Mouse (Mus musculus): ENCODE data around the gene Specc1. TPM values are rescaled to one million over a fixed set of nuclear protein-coding genes. Genes with fewer than 3 reads are reported as not detected.
A peak's percentile ranks its signal among the peaks of the same experiment; 100 is the strongest.

The Specc1 gene
- polyA plus RNA-seq, 1 experiment from 2014 or later = 41.3 TPM

DNA sequence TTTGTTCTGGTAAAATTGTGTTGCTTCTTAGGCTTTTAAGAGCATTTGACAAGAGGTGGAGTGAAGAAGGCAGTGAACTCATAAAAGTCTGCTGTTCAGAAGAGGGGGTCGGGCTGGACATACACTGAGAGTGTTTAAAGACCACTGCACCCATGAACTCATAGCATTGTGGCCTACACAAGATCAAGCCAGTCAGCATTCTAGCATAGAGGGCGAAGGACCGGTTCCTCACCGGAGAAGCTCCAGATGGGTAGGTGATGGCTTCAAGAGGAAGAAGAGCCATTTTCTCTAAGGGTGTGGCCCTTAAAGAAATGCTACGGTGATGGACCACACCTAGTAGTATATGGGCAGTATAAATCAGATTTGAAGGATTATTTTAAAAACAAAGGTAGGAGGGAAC, 119.0 kb downstream of the Specc1 start:
- DNase-seq (no peak), ATAC-seq (ENCODE audit: low read depth) (no peak)
- Histone ChIP-seq H3K4me3 (replicated peaks) (no peak overlapping the region), H3K9ac (no peak overlapping the region), H3K27me3 (no peaks in the 10 kb centered on the region; the same call in 1 of the 2 replicates), H3K4me1 (replicated peaks) (peaks cover 36% of the 10 kb centered on the region), H3K9me3 (replicated peaks) (no peaks in the 10 kb centered on the region), H3K36me3 (peaks cover 2% of the 10 kb centered on the region; the same call in 1 of the 2 replicates), H3K27ac (no peak overlapping the region), H3K4me2 (no peak overlapping the region)
- 86% methylated on average over 5 of the region's 5 CpGs for WGBS (ENCODE audit: insufficient replicate concordance)

DNA sequence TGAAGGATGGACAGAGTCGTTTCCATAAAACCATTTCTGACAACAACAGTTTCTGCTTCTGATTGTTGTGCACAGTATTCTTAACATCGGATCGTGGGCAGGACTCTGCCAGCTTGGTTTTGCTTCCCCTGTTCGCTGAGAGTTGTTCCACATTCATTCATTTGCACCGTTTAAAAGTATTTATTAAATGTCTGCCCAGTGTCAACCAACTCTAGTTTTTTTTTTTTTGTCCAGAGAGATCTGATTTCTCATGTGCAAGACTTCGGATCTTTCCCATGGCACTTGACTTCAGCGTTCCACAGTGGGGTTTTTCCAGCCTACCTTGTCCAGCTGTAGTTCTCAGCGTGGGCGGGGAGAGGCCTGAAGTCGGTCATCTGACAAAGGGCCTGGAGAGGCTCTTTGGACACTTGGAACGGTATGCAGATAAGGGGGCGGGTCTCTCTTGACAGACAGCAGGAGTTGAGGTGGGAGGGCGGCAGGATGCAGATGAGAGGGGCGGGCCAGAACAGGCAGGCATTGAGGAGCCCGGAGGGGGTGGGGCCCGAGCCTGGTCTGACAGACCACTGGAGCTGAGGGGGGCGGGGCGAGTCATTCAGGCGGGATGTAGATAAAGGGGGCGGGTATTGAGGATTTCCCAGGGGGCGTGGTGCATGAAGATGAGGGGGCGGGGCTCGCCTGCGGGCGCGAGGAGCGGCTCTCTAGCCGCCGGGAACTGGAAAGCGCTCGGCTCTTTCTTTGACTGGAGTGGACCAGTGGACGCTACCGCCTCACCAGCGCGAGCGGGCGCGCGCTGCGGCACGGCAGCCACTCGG, 120.0 kb downstream of the Specc1 start:
- ATAC-seq (ENCODE audit: low read depth) (peak; percentile 96), DNase-seq (peak; percentile 96)
- peaks cover 36% of the 10 kb centered on the region for H3K4me1 ChIP-seq (replicated peaks)
- peak overlapping the region; percentile 100 for H3K4me2 ChIP-seq
- no peaks in the 10 kb centered on the region; the same call in 1 of the 2 replicates for H3K27me3 ChIP-seq
- H3K4me3 ChIP-seq (replicated peaks) = peak overlapping the region; percentile 78
- 6% methylated on average over 39 of the region's 42 CpGs for WGBS (ENCODE audit: insufficient replicate concordance)
- H3K9me3 ChIP-seq (replicated peaks) = no peaks in the 10 kb centered on the region
- H3K9ac ChIP-seq = peak overlapping the region; percentile 87
- H3K36me3 ChIP-seq = no peaks in the 10 kb centered on the region
- peak overlapping the region; percentile 85 for H3K27ac ChIP-seq

DNA sequence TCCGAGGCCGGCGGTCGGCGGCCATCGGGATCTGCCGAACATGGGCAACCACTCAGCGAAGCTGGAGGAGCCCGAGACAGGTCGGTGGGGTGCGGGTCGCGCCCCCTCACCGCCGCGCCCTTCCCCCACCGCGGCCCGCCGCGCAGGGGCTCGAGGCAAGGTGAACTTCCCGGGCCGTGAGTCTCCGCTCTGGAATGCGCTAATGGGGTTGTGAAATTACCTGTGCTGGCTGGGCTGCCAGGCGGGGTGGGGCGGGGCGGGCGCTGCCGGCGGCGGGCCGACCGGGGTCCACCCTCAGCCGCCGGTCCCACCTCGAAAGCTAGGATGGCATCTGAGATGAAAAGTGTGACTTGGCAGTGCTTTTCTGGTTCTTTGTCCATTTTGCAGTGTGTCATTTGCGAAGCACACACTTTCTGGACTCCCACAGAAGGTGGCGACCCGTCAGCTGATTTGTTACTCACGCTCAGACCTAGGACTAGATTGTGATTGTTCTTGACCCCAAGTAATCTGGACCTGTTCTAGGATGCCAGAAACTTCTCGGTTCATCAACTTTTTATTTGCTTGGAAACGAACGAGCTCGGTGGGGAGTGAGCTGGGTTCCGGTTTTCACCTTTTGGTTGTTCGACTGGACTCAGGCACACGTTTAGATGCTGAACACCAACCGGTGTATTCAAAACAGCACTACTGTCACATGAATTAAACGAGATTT, 120.7 kb downstream of the Specc1 start:
- peak overlapping the region; percentile 85 for H3K27ac ChIP-seq
- peak overlapping the region; percentile 78 for H3K4me3 ChIP-seq (replicated peaks)
- DNase-seq = no peak
- H3K9me3 ChIP-seq (replicated peaks) = no peaks in the 10 kb centered on the region
- peak overlapping the region; percentile 100 for H3K4me2 ChIP-seq
- peak overlapping the region; percentile 87 for H3K9ac ChIP-seq
- no peaks in the 10 kb centered on the region; the same call in 1 of the 2 replicates for H3K27me3 ChIP-seq
- ATAC-seq (ENCODE audit: low read depth) = peak; percentile 51
- H3K36me3 ChIP-seq = no peaks in the 10 kb centered on the region
- WGBS (ENCODE audit: insufficient replicate concordance) = 4% methylated on average over 50 of the region's 51 CpGs
- peaks cover 36% of the 10 kb centered on the region for H3K4me1 ChIP-seq (replicated peaks)

DNA sequence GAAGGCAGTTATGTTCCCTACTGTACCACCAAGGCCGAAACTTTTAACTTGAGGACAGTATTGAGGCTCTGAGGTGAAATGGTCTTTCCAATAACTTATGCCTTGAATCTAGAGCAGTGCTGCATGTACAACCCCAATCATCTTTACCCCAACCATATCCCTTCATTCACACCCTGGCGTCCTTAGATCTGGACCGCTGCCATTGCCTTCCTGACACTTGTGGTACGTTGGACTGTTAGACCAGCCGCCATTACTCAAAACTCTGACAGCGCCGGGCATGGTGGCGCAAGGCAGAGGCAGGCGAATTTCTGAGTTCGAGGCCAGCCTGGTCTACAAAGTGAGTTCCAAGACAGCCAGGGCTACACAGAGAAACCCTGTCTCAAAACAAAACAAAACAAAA, 121.8 kb downstream of the Specc1 start:
- DNase-seq (no peak), ATAC-seq (ENCODE audit: low read depth) (no peak)
- Histone ChIP-seq H3K4me2 (no peak overlapping the region), H3K4me3 (replicated peaks) (no peak overlapping the region), H3K4me1 (replicated peaks) (peaks cover 36% of the 10 kb centered on the region), H3K27me3 (no peaks in the 10 kb centered on the region; the same call in 1 of the 2 replicates), H3K27ac (no peak overlapping the region), H3K36me3 (no peaks in the 10 kb centered on the region), H3K9me3 (replicated peaks) (no peaks in the 10 kb centered on the region), H3K9ac (no peak overlapping the region)
- 93% methylated on average over 10 of the region's 10 CpGs for WGBS (ENCODE audit: insufficient replicate concordance)

DNA sequence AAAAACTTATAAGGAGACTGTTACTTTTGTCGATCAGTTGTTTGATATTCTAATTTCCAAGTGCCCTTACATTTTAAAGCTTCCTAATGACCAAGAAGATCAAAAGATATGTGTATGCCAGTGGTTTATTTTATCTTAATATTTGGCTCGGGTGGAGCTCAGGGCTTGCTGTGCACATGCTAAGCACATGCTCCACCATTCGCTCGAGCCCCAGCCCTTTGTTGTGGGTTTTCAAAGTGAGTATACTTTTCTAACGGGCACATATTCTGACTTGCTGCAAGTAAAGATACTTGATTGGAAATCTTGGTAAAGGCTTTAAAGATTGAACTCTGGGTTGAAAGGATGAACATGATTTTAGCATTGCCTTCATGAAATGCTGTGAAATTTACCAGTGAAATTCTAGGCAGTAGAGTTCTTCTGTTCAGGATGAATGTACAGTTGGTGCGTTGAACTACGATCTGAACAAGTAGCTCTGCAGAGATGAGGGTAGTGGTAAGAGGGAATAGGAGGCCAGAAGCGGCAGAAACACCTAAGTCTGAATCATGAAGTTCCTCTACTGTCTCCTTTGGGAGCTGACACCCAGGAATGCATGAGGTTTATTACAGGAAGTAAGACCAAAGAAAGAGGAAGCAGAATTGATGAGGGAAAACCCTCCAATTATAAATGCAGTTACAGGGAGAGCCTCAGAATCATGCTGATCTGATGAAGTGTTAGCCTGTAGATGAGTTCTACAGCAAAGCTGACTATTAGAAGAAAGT, 122.7 kb downstream of the Specc1 start:
- DNase-seq = no peak
- Histone ChIP-seq H3K4me3 (replicated peaks) (no peak overlapping the region), H3K27ac (no peak overlapping the region), H3K4me1 (replicated peaks) (peaks cover 36% of the 10 kb centered on the region), H3K9ac (no peak overlapping the region), H3K4me2 (no peak overlapping the region), H3K36me3 (no peaks in the 10 kb centered on the region), H3K9me3 (replicated peaks) (no peaks in the 10 kb centered on the region), H3K27me3 (no peaks in the 10 kb centered on the region; the same call in 1 of the 2 replicates)
- no peak for ATAC-seq (ENCODE audit: low read depth)
- 64% methylated on average over 8 of the region's 8 CpGs for WGBS (ENCODE audit: insufficient replicate concordance)

DNA sequence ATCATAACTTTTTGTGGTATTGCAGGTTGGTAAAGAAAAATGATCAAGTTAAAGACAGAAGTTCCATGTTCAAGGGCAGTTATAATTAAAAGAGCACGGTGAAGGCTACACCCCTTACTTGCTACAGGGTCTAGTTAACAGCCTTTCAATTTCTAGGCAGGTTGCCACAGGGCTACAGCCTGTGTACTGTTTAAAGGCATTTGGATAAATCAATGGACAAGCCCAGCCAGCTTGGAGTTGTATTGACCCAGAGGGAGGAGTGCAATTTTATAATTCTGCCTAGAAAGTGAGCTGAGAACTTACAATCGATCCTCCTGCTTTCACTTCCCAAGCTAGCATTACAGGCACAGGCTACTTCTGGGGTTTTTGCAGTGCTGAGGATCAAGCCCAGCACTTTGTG, 123.9 kb downstream of the Specc1 start:
- WGBS (ENCODE audit: insufficient replicate concordance) = 71% methylated on average over 2 of the region's 2 CpGs
- Histone ChIP-seq H3K4me1 (replicated peaks) (peaks cover 32% of the 10 kb centered on the region), H3K27me3 (no peaks in the 10 kb centered on the region; the same call in 1 of the 2 replicates), H3K9ac (no peak overlapping the region), H3K27ac (no peak overlapping the region), H3K4me3 (replicated peaks) (no peak overlapping the region), H3K36me3 (no peaks in the 10 kb centered on the region), H3K9me3 (replicated peaks) (no peaks in the 10 kb centered on the region), H3K4me2 (no peak overlapping the region)
- no peak for ATAC-seq (ENCODE audit: low read depth)
- no peak for DNase-seq

DNA sequence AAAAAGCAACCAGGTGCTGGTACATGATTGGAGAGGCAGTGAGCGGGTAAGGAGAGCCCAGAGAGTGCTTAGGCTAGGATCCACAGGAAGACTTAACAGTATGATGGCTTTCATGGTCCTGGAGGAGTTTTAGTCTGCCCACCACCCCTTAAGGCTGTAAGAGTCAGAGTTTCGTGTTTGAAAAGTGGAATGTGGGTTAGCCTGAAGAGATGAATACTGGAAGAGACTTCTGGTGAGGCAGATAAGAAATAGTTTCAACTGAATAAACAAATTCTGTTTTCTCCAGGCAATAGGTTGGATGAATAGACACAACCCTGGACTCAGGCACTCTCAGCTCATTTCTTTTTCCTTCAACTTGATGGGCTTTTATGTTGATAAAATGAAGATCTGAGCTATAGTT, 130.1 kb downstream of the Specc1 start:
- no peak overlapping the region for H3K4me3 ChIP-seq (replicated peaks)
- H3K9ac ChIP-seq = no peak overlapping the region
- no peaks in the 10 kb centered on the region for H3K27me3 ChIP-seq
- H3K36me3 ChIP-seq = peaks cover 4% of the 10 kb centered on the region
- H3K4me1 ChIP-seq (replicated peaks) = peaks cover 24% of the 10 kb centered on the region
- H3K9me3 ChIP-seq (replicated peaks) = no peaks in the 10 kb centered on the region
- ATAC-seq (ENCODE audit: low read depth) (no peak), DNase-seq (no peak)
- H3K27ac ChIP-seq = peak overlapping the region; percentile 36; the same call in 1 of the 2 replicates
- 41% methylated on average over 2 of the region's 2 CpGs for WGBS (ENCODE audit: insufficient replicate concordance)
- H3K4me2 ChIP-seq = no peak overlapping the region

DNA sequence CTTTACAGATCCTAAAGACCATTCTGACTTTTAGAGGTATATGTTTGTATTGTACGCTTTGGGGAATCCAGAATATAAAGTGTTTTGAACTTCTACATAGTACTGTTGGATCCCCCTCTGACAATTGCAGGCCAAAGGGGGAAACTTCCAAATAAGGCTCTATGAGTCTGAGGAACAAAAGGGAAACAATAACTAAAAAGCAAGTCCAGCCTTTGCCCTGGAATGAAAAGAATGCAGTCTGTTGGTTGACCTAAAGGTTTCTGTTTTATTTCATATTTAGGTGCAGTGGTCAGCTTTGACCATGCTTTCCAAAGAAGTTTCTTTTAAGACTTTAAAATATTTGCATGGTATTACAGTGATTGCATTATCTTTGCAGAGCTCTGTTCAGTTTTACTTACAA, 130.5 kb downstream of the Specc1 start:
- ATAC-seq (ENCODE audit: low read depth) (no peak), DNase-seq (no peak)
- H3K4me1 ChIP-seq (replicated peaks) = peaks cover 24% of the 10 kb centered on the region
- H3K9ac ChIP-seq = no peak overlapping the region
- no peak overlapping the region for H3K27ac ChIP-seq
- 83% methylated on average over 1 of the region's 1 CpGs for WGBS (ENCODE audit: insufficient replicate concordance)
- no peak overlapping the region for H3K4me3 ChIP-seq (replicated peaks)
- H3K36me3 ChIP-seq = peaks cover 4% of the 10 kb centered on the region
- H3K27me3 ChIP-seq = no peaks in the 10 kb centered on the region
- H3K4me2 ChIP-seq = no peak overlapping the region
- no peaks in the 10 kb centered on the region for H3K9me3 ChIP-seq (replicated peaks)

DNA sequence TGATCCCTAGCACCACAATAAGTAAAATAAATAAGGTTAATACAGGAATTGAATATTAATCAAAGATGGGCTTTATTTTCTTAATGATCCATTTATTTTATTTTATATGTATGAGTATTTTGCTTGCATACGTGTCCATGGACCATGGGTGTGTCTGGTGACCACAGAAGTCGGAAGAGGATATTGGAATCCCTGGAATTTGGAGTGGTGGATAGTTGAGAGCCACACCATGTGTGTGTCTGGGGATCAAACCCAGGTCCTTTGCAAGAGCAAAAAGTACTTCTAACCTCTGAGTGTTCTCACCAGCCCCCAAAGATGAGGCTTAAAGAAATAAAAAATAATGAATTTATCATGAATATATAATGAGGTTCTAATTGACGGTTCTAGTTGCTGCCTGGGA, 132.1 kb downstream of the Specc1 start:
- H3K27me3 ChIP-seq = no peaks in the 10 kb centered on the region
- H3K4me2 ChIP-seq = no peak overlapping the region
- peaks cover 24% of the 10 kb centered on the region for H3K4me1 ChIP-seq (replicated peaks)
- DNase-seq = no peak
- peaks cover 4% of the 10 kb centered on the region for H3K36me3 ChIP-seq
- no peak overlapping the region for H3K9ac ChIP-seq
- no peak overlapping the region for H3K4me3 ChIP-seq (replicated peaks)
- no peak overlapping the region for H3K27ac ChIP-seq
- no peak for ATAC-seq (ENCODE audit: low read depth)
- no peaks in the 10 kb centered on the region for H3K9me3 ChIP-seq (replicated peaks)
- 87% methylated on average over 3 of the region's 3 CpGs for WGBS (ENCODE audit: insufficient replicate concordance)

DNA sequence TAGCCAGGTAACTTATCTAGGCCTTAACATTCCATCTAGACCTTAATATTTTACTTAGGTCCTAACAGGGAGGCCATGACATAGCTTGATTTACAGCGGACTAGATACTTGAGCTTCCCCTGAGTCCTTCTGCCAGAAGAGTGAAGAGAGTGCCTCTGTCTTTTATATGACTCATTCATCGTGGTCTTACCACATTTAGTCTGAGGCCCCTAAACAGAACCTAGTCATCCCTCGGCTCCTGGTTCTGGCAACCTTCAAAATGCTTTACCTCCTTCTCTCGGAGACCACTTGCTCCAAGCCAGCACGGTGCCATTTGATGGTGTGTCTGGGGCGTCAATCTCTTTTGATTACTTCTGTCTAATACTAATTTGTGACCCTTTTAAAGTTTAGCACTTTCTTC, 133.8 kb downstream of the Specc1 start:
- Histone ChIP-seq H3K4me1 (replicated peaks) (peaks cover 30% of the 10 kb centered on the region), H3K27me3 (no peaks in the 10 kb centered on the region), H3K9me3 (replicated peaks) (no peaks in the 10 kb centered on the region), H3K4me2 (no peak overlapping the region), H3K4me3 (replicated peaks) (no peak overlapping the region), H3K9ac (no peak overlapping the region), H3K27ac (no peak overlapping the region), H3K36me3 (peaks cover 4% of the 10 kb centered on the region)
- ATAC-seq (ENCODE audit: low read depth) (no peak), DNase-seq (no peak)
- 70% methylated on average over 6 of the region's 6 CpGs for WGBS (ENCODE audit: insufficient replicate concordance)

DNA sequence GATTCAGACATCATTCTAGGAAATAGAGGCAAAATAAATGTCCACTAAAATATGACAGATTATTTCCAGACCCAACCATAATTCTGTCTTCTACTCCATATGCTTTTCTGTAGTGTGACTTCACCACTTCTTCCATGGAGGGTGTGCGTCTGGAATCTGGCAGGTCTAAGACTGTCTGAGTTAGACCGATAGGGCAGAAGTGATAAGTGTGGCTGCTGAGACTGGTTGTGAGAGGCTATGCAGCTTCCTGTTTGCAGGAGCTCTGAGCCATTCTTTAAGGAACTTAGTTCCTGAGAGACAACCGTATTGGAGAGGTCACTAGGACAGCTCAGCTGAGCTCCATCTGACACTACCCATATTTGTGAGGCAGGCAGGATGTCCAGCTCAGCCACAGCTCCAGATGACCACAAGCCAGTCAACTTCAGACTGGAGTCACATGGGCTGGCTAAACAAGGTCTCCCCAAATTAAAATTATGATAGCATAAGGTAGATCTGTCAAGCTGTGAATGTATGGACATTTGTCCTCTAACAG, 146.9 kb downstream of the Specc1 start:
- no peak overlapping the region for H3K27ac ChIP-seq
- H3K4me3 ChIP-seq (replicated peaks) = no peak overlapping the region
- no peaks in the 10 kb centered on the region for H3K9me3 ChIP-seq (replicated peaks)
- no peak overlapping the region for H3K9ac ChIP-seq
- ATAC-seq (ENCODE audit: low read depth) (peak; percentile 63), DNase-seq (peak; percentile 11)
- H3K4me1 ChIP-seq (replicated peaks) = peaks cover 24% of the 10 kb centered on the region
- 4% methylated on average over 3 of the region's 3 CpGs for WGBS (ENCODE audit: insufficient replicate concordance)
- H3K36me3 ChIP-seq = no peaks in the 10 kb centered on the region
- no peaks in the 10 kb centered on the region for H3K27me3 ChIP-seq
- no peak overlapping the region for H3K4me2 ChIP-seq

Data from liver, embryonic 13.5 days (tissue).